Mouse (Mus musculus) megakaryocyte, embryonic 14.5 days (primary cell): Measurements from ENCODE around the gene Bnip3.

Experiments used
- FLI1 ChIP-seq: IDR thresholded peaks from 2 replicates; pipeline ENCODE4 v1.6.1; 2012; ENCODE audit warnings: low read length, inconsistent platforms, mixed read lengths
- GATA1 ChIP-seq: IDR thresholded peaks from 3 replicates; pipeline ENCODE4 v1.6.1; 2012; ENCODE audit warnings: mixed read lengths, low read length, inconsistent platforms, borderline replicate concordance

- TF ChIP-seq GATA1 (no peak), FLI1 (no peak)
Measured at GRCm38 (mm10) chr7:138907976-138908375, 1.3 kb downstream of the Bnip3 start.
